Mouse (Mus musculus) liver, postnatal 0 days (tissue): ENCODE measurements around the gene Pibf1.

Source experiments
- CTCF ChIP-seq: sonication (generic); IDR thresholded peaks from 2 replicates; pipeline ENCODE4 v1.5.1; 2016; ENCODE audit warnings: antibody characterized with exemption, low read depth
- EP300 ChIP-seq: IDR thresholded peaks from 2 replicates; pipeline ENCODE4 v1.6.1; 2016; ENCODE audit warnings: antibody characterized with exemption, low read depth, mild to moderate bottlenecking

GRCm38 (mm10) chr14:99299701-99300191, 200.5 kb downstream of the Pibf1 start:
- TF ChIP-seq CTCF: no peak
- TF ChIP-seq EP300: no peak
